Comparison of ENCODE assay signal across 15 mouse cellular contexts in the genomic region with DNA sequence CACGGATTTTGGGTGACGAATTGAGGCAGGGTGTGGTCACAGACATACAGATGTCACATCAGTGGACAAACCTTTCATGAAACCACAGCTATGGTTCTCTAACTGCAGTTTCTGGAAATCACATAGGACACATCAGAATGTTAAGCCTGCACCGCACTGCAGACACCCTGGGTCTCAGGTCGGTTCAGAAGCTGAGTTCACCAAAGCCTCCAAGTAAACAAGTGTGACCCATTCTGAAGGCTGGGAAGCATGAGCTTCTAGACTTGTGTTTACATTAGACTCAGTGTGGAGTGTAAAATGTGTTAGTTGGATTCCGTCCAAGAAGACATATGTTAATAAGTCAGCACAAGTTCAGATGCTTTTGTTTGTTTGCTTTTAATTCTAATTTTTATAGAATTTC.
"Had no signal": no experiment of that assay in that cellular context is flagged by ENCODE, and none has a peak within 500 bp of the region (broad histone marks: within the 10 kb centered on the region; RNA-seq: fewer than 3 reads in every experiment).

No protein-coding gene starts in this region.

- H3K4me3 ChIP-seq: limb, embryonic 13.5 days; midbrain, embryonic 10.5 days; neural tube, embryonic 12.5 days; stomach, embryonic 15.5 days had no signal

- H3K36me3 ChIP-seq: limb, embryonic 13.5 days; midbrain, embryonic 10.5 days; neural tube, embryonic 12.5 days; stomach, embryonic 15.5 days had no signal

- DNase-seq: kidney, adult 9 months; left cerebral cortex, postnatal 4 days; lung, adult 18-20 months; lung, postnatal 4 days; right cerebral cortex, postnatal 4 days; thymus, postnatal 4 days had no signal

- H3K9me3 ChIP-seq: midbrain, embryonic 10.5 days; neural tube, embryonic 12.5 days; stomach, embryonic 15.5 days had no signal

- H3K4me1 ChIP-seq: limb, embryonic 13.5 days; midbrain, embryonic 10.5 days; neural tube, embryonic 12.5 days; stomach, embryonic 15.5 days had no signal

- H3K27me3 ChIP-seq: limb, embryonic 13.5 days; neural tube, embryonic 12.5 days; stomach, embryonic 15.5 days had no signal

- ATAC-seq: hindbrain, embryonic 16.5 days; inflammation-experienced regulatory T-cells, adult 6 months; lung, postnatal 0 days; midbrain, embryonic 16.5 days had no signal

- H3K27ac ChIP-seq: limb, embryonic 13.5 days; liver, embryonic 14.5 days; midbrain, embryonic 10.5 days; neural tube, embryonic 12.5 days; stomach, embryonic 15.5 days had no signal

- H3K9ac ChIP-seq: limb, embryonic 13.5 days; liver, embryonic 14.5 days; neural tube, embryonic 12.5 days; stomach, embryonic 15.5 days had no signal

- H3K4me2 ChIP-seq: limb, embryonic 13.5 days; neural tube, embryonic 12.5 days; stomach, embryonic 15.5 days had no signal
